Mouse (Mus musculus) heart, embryonic 15.5 days (tissue): ENCODE data around the gene Ppm1j. TPM values are rescaled to one million over a fixed set of nuclear protein-coding genes. Genes with fewer than 3 reads are reported as not detected.
A peak's percentile ranks its signal among the peaks of the same experiment; 100 is the strongest.
"Not testable (repeated sequence)": the region's sequence is repeated elsewhere in the genome, so short reads cannot be mapped to it uniquely, and the experiment has no call there.

ENCODE experiments used
- ATAC-seq: fragments of 200-750 bp; cut with Nextera tagmentation; replicated peaks from 2 replicates; pipeline ENCODE4 v1.8.0; 2017; ENCODE audit warnings: low read depth, moderate TSS enrichment; ENCODE audit not compliant: insufficient number of reproducible peaks, insufficient read depth, low FRiP score
- H3K27ac ChIP-seq: fragments of 300-500 bp; sonication (generic); 2 replicates; pipeline ENCODE4 v1.5.1; 2015; ENCODE audit warnings: mild to moderate bottlenecking, inconsistent platforms
- H3K27me3 ChIP-seq: fragments of 300-500 bp; sonication (generic); 2 replicates; pipeline ENCODE4 v1.6.1; 2015; ENCODE audit warnings: inconsistent platforms
- H3K36me3 ChIP-seq: fragments of 300-500 bp; sonication (generic); 2 replicates; pipeline ENCODE4 v1.6.1; 2015; ENCODE audit warnings: mild to moderate bottlenecking, inconsistent platforms
- H3K4me1 ChIP-seq: fragments of 300-500 bp; sonication (generic); replicated peaks from 2 replicates; pipeline ENCODE4 v1.6.1; 2015; ENCODE audit warnings: inconsistent platforms
- H3K4me2 ChIP-seq: fragments of 300-500 bp; sonication (generic); 2 replicates; pipeline ENCODE4 v1.6.1; 2015; ENCODE audit warnings: inconsistent platforms, mild to moderate bottlenecking, moderate library complexity
- H3K4me3 ChIP-seq: fragments of 300-500 bp; sonication (generic); 2 replicates; pipeline ENCODE4 v1.5.1; 2015; ENCODE audit warnings: mild to moderate bottlenecking, inconsistent platforms
- H3K9ac ChIP-seq: fragments of 300-500 bp; sonication (generic); 2 replicates; pipeline ENCODE4 v1.6.1; 2015; ENCODE audit warnings: mild to moderate bottlenecking, inconsistent platforms
- H3K9me3 ChIP-seq: fragments of 300-500 bp; sonication (generic); replicated peaks from 2 replicates; pipeline ENCODE4 v1.6.1; 2016; ENCODE audit warnings: inconsistent platforms
- WGBS: fragments of 180-500 bp; shearing (Covaris S2); methylation state at CpG from one replicate; pipeline ENCODE4 v1.1.7; 2015; ENCODE audit warnings: mixed read lengths; 5-methylcytosine and 5-hydroxymethylcytosine counted together
- polyA plus RNA-seq: library from polyadenylated mRNA; unstranded; fragments of >200 nt; fragmentation: Nextera tagmentation; extraction: Ambion mirVana; gene quantifications from 2 replicates; pipeline ENCODE4 v1.2.1, GENCODE M21; 2015

Gene Ppm1j
- 33.6 and 33.9 TPM in 2 replicates for polyA plus RNA-seq

DNA sequence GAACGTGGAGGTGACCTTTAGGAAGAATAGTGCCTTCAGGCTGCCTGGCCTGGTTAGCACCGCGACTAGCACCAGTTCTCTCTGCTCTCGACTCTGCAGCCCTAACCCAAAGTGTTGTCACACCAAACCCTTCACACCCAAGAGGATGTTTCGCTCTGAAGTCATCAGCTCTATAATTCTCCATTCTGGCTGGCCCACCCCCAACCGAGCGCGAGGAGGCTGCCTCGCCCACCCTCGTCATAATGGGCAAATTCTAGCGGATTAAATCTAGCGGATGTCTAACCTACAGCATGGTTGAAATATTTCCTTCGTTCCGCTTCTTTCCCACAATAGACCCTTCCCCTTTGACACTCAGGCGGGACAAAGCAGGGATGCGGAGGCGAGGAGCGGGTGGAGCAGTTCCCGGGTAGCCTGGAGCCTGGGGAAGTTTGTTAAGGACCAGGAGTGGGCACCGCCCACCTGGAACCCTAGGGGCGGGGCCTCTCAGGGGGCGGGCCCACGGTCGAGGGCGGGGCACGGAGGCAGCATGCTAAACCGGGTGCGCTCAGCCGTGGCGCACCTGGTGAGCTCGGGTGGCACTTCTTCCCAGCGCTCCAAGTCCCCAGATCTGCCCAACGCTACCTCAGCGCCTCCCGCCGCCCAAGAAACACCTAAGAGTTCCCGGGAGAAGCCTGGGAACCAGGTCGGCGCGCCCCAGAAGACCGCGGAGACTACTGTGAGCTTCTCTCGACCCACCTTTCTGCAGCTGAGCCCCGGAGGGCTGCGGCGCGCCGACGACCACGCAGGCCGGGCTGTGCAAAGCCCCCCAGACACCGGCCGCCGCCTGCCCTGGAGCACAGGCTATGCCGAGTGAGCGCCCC, at the start of gene Ppm1j:
Gene Ppm1j, plus strand, starts transcription at position 496 of the 860 bp plus-strand sequence.
- WGBS: 1% methylated on average over 56 of the region's 56 CpGs
- ATAC-seq: peak; percentile 76
- H3K4me3 ChIP-seq: peak within 1 kb of the TSS; percentile 67
- H3K9ac ChIP-seq: peak within 1 kb of the TSS; percentile 73
- no peaks in the 10 kb centered on the region for H3K36me3 ChIP-seq
- H3K4me1 ChIP-seq: peaks cover 45% of the 10 kb centered on the region
- no peaks in the 10 kb centered on the region for H3K9me3 ChIP-seq
- peak within 1 kb of the TSS; percentile 91 for H3K27ac ChIP-seq
- H3K27me3 ChIP-seq: peaks cover 29% of the 10 kb centered on the region
- H3K4me2 ChIP-seq: peak within 1 kb of the TSS; percentile 98

GRCm38 (mm10) chr3:104732907-104733306, 47.9 kb upstream of the Ppm1j start:
- H3K27me3 ChIP-seq: no peaks in the 10 kb centered on the region
- H3K9me3 ChIP-seq: no peaks in the 10 kb centered on the region
- 55% methylated on average over 3 of the region's 3 CpGs for WGBS
- no peak overlapping the region for H3K4me3 ChIP-seq
- no peak overlapping the region for H3K4me2 ChIP-seq
- H3K27ac ChIP-seq: no peak overlapping the region
- H3K9ac ChIP-seq: no peak overlapping the region
- no peaks in the 10 kb centered on the region for H3K4me1 ChIP-seq
- ATAC-seq: no peak
- H3K36me3 ChIP-seq: no peaks in the 10 kb centered on the region

DNA sequence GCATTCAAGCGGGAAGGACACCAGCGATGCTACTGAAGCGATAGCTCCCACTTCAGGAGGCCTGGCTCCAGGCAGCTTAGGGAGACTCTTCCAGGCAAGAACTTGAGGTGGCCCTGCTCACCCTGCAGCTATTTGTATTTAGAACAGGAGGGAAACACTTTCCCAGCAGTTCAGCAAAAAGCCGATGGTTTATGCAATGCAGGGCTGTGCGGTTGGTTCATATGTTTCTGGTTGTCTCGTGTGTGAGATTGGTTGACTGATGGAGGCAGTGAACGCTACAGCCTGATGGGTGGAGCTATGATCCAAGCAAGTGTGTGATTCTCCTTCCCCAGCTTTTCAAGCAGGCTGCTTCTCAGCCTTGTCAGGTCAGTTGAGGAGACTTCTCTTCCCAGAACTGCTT, 46.2 kb upstream of the Ppm1j start:
- H3K4me2 ChIP-seq: no peak overlapping the region
- H3K27me3 ChIP-seq: no peaks in the 10 kb centered on the region
- no peak overlapping the region for H3K4me3 ChIP-seq
- H3K9me3 ChIP-seq: no peaks in the 10 kb centered on the region
- no peaks in the 10 kb centered on the region for H3K4me1 ChIP-seq
- no peak for ATAC-seq
- H3K36me3 ChIP-seq: no peaks in the 10 kb centered on the region
- 54% methylated on average over 7 of the region's 7 CpGs for WGBS
- no peak overlapping the region for H3K9ac ChIP-seq
- no peak overlapping the region for H3K27ac ChIP-seq

DNA sequence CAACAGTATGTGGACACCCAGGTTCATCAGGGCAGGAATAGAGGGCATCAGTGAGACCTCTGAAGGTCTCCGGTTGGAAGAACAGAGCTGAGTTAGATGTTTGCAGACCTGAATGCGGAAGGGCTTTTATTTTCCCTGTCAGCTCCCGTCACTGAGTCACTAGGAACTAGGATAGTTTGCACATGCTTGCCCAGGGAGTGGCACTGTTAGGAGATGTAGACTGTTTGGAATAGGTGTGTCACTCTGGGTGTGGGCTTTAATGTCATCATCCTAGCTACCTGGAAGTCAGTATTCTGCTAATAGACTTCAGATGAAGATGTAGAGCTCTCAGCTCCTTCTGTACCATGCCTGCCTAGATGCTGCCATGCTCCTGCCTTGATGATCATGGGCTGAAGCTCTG, 38.9 kb upstream of the Ppm1j start:
- H3K27ac ChIP-seq: no peak overlapping the region
- no peaks in the 10 kb centered on the region for H3K36me3 ChIP-seq
- no peak overlapping the region for H3K4me2 ChIP-seq
- H3K27me3 ChIP-seq: no peaks in the 10 kb centered on the region
- no peak overlapping the region for H3K4me3 ChIP-seq
- H3K4me1 ChIP-seq: no peaks in the 10 kb centered on the region
- WGBS: 90% methylated on average over 3 of the region's 3 CpGs
- no peak overlapping the region for H3K9ac ChIP-seq
- no peak for ATAC-seq
- no peaks in the 10 kb centered on the region for H3K9me3 ChIP-seq

DNA sequence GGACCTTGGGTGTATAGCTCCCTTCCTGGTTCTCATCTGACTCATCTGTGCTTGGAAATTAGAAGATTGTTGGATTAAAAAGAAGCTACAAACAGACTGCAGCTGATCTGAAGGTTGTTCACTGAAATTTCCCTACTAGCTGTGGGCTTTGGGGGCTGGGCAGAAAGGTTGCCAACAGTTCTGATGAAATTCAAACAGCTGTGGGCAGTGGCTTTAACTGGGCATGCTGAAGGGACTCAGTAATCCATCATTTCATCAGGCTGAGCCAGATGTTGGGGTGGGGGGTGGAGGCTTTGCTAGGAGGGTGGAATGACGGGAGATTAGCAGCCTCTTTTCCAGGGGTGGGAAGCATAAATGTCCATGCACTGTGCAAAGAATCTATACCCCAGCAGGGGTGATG, 37.7 kb upstream of the Ppm1j start:
- WGBS: 57% methylated on average over 1 of the region's 1 CpGs
- Histone ChIP-seq H3K27ac (no peak overlapping the region), H3K27me3 (no peaks in the 10 kb centered on the region), H3K4me3 (no peak overlapping the region), H3K9me3 (no peaks in the 10 kb centered on the region), H3K36me3 (no peaks in the 10 kb centered on the region), H3K9ac (no peak overlapping the region), H3K4me2 (no peak overlapping the region), H3K4me1 (0 out of 2 replicates have a peak, but pooled peaks cover 2% of the 10 kb centered on the region)
- ATAC-seq: no peak

- WGBS: 56% methylated on average over 1 of the region's 1 CpGs
Measured at GRCm38 (mm10) chr3:104743864-104744263, 37.0 kb upstream of the Ppm1j start.

DNA sequence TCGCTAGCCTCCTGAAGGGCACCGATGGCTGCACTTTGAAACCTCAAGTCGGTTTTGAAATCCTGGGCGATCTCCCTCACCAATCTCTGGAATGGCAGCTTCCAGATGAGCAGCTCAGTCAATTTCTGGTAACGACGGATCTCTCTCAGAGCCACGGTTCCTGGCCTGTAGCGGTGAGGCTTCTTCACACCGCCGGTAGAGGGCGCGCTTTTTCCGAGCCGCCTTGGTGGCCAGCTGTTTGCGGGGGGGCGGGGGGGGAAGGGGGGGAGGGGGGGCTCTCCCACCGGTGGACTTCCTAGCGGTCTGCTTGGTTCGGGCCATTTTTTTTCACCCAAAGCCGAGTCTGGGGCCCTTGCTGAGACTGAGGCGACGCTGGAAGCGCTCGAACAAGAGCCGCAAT, 28.0 kb upstream of the Ppm1j start:
- not testable (repeated sequence) for H3K9me3 ChIP-seq, H3K4me1 ChIP-seq, H3K4me3 ChIP-seq, ATAC-seq, H3K27me3 ChIP-seq, H3K9ac ChIP-seq, H3K27ac ChIP-seq, H3K36me3 ChIP-seq
- peak overlapping the region; percentile 33; the same call in 1 of the 2 replicates for H3K4me2 ChIP-seq
- WGBS: 19% methylated on average over 22 of the region's 25 CpGs

More at GRCm38 (mm10) chr3:104743864-104744263, 37.0 kb upstream of the Ppm1j start:
- no peaks in the 10 kb centered on the region for H3K9me3 ChIP-seq
- H3K4me3 ChIP-seq: no peak overlapping the region
- no peak for ATAC-seq
- H3K36me3 ChIP-seq: no peaks in the 10 kb centered on the region
- no peak overlapping the region for H3K9ac ChIP-seq
- no peak overlapping the region for H3K4me2 ChIP-seq
- no peaks in the 10 kb centered on the region for H3K27me3 ChIP-seq
- H3K27ac ChIP-seq: no peak overlapping the region
- H3K4me1 ChIP-seq: 0 out of 2 replicates have a peak, but pooled peaks cover 2% of the 10 kb centered on the region

DNA sequence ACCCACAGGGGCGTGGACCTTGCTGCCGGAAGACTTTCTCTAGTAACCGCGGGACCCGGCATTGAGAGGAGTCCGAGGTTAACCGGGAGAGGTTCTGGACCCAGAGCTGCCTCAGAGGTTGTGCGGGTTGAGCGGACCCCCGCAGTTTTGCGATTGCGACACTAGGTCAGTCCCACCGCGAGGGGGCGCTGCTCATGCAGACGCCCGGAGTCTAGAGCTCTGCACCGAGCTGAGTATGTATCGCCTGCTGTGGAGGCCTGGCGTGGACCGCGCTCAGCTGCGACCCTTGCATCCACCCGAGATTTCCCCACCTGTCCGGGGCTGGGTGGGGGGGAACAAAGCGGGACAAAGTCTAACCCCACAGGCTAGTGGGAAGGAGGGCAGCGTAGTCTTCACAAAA, 22.4 kb upstream of the Ppm1j start:
- Histone ChIP-seq H3K9me3 (no peaks in the 10 kb centered on the region), H3K4me3 (peak overlapping the region; percentile 45), H3K27ac (no peak overlapping the region), H3K9ac (peak overlapping the region; percentile 53), H3K27me3 (peaks cover 9% of the 10 kb centered on the region; the same call in 1 of the 2 replicates), H3K36me3 (no peaks in the 10 kb centered on the region), H3K4me1 (peaks cover 9% of the 10 kb centered on the region), H3K4me2 (peak overlapping the region; percentile 84)
- 2% methylated on average over 27 of the region's 27 CpGs for WGBS
- ATAC-seq: peak; percentile 75

DNA sequence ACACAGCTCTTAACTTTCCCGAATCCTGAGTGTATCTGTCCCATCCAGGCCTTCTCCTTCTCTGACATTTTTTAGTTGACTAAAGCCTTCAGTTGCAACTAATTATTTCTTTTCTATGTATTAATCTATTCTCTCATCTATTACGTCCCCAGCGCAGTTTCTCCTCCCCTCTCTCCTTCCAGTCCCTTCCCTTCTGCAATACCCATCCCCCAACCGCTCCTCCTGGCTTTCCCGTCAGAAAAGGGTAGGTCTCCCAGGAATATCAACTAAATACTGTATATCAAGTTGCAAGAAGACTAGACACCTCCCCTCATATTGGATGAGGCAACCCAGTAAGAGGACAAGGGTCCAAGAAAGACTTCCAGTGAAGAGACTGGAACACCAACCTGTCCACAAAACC, 22.0 kb upstream of the Ppm1j start:
- Histone ChIP-seq H3K27ac (no peak overlapping the region), H3K9me3 (no peaks in the 10 kb centered on the region), H3K36me3 (no peaks in the 10 kb centered on the region), H3K4me2 (peak overlapping the region; percentile 84), H3K27me3 (peaks cover 8% of the 10 kb centered on the region; the same call in 1 of the 2 replicates), H3K4me3 (peak overlapping the region; percentile 45), H3K9ac (peak overlapping the region; percentile 53), H3K4me1 (peaks cover 9% of the 10 kb centered on the region)
- WGBS: 20% methylated on average over 5 of the region's 5 CpGs
- ATAC-seq: no peak

DNA sequence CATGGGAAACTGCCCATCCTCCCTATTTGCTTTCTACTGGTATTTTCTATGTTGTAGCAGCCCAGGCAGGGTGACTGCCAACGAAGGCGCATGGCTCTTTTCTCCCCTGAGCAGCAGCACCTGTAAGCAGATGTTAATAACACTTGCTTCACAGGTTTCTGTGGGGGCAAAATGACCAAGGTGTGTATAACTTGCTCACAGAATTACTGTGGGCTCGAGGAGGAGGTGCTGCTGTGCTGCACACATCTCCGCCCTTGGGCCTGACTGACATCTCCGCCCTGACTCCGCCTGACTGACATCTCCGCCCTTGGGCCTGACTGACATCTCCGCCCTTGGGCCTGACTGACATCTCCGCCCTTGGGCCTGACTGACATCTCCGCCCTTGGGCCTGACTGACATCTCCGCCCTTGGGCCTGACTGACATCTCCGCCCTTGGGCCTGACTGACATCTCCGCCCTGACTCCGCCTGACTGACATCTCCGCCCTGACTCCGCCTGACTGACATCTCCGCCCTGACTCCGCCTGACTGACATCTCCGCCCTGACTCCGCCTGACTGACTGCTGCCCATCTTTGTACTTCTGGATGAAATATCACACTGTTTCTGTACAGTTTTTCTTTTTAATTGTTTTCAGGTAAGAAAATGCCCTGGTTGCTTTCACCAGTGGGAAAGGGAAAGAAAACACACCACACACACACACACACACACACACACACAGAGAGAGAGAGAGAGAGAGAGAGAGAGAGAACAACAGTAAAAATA, 18.6 kb upstream of the Ppm1j start:
- not testable (repeated sequence) for H3K4me3 ChIP-seq, ATAC-seq, H3K4me1 ChIP-seq, H3K27ac ChIP-seq, H3K27me3 ChIP-seq, H3K9me3 ChIP-seq, H3K36me3 ChIP-seq, H3K9ac ChIP-seq
- peak overlapping the region; percentile 21; the same call in 1 of the 2 replicates for H3K4me2 ChIP-seq
- WGBS: 26% methylated on average over 20 of the region's 20 CpGs

DNA sequence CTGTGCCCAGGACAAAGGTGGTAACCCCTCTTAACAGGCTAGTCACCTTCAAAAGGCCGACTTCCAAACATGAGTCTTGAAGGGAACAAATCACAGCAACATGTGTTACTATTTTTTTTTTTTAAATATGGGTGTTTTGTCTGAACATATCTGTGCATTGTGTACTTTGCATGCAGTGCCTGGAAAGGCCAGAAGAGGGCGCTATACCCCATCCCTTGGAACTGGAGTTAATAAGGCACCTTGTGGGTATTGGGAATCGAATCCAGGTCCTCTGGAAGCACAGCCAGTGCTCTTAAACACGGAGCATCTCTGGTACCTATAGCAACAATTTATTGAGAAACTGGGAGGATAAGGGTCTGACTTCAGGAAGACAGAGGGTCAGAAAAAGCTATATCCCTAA, 15.8 kb upstream of the Ppm1j start:
- Histone ChIP-seq H3K27ac (no peak overlapping the region), H3K9ac (no peak overlapping the region), H3K4me3 (no peak overlapping the region), H3K4me1 (peaks cover 4% of the 10 kb centered on the region), H3K4me2 (no peak overlapping the region), H3K9me3 (no peaks in the 10 kb centered on the region), H3K27me3 (0 out of 2 replicates have a peak, but pooled peaks cover 2% of the 10 kb centered on the region), H3K36me3 (no peaks in the 10 kb centered on the region)
- no peak for ATAC-seq
- WGBS: 30% methylated on average over 4 of the region's 4 CpGs
